Mouse (Mus musculus) left cerebral cortex, postnatal 10 days (tissue): ENCODE data around the gene Kcna6. TPM values are rescaled to one million over a fixed set of nuclear protein-coding genes. Genes with fewer than 3 reads are reported as not detected.

Experiments used
- DNase-seq, 2 experiments: peaks; one replicate each; pipeline ENCODE4 v3.0.0; 2021 to 2022; ENCODE audit warnings: low spot score in 2 of 2, mixed read lengths in 1 of 2; ENCODE audit errors: extremely low spot score in 1 of 2
- intact Hi-C: fragments of 180-260 bp; cut with DNase I; formaldehyde crosslinking; loops from one replicate; pipeline ENCODE4 v1.15.1; 2025
- total RNA-seq, 2 experiments: library from RNA; stranded (reverse); gene quantifications; 2 replicates each; pipeline ENCODE4 v1.2.3; 2021

The Kcna6 gene
- 10 to 100 TPM; 78.2 to 82.1 TPM for total RNA-seq

- intact Hi-C loops = no loop called here
- DNase-seq = peak in 1 of 2 experiments; percentile 59
Measured at GRCm38 (mm10) chr6:126740211-126741142, at the start of gene Kcna6. Gene Kcna6 (minus strand): TSS chr6:126740674.

GRCm38 (mm10) chr6:126788863-126789262 lies 48.4 kb upstream of the Kcna6 start:
- no peak for DNase-seq
- intact Hi-C loops = no loop called here

- DNase-seq = peak in 1 of 2 experiments; percentile 44
- intact Hi-C loops = no loop called here
Measured at GRCm38 (mm10) chr6:126784206-126784605, 43.7 kb upstream of the Kcna6 start.

- intact Hi-C loops = no loop called here
- DNase-seq = peak; percentile 50 to 60
Measured at GRCm38 (mm10) chr6:126783651-126784066, 43.2 kb upstream of the Kcna6 start.

- DNase-seq = no peak
- intact Hi-C loops = no loop called here
Measured at GRCm38 (mm10) chr6:126783056-126783455, 42.6 kb upstream of the Kcna6 start.

- intact Hi-C loops = no loop called here
- no peak for DNase-seq
Measured at GRCm38 (mm10) chr6:126777889-126778288, 37.4 kb upstream of the Kcna6 start.

GRCm38 (mm10) chr6:126773873-126774272 lies 33.4 kb upstream of the Kcna6 start:
- no peak for DNase-seq
- intact Hi-C loops = no loop called here

- intact Hi-C loops = no loop called here
- peak; percentile 63 to 71 for DNase-seq
Measured at GRCm38 (mm10) chr6:126772326-126772725, 31.9 kb upstream of the Kcna6 start.

- DNase-seq = no peak
- intact Hi-C loops = no loop called here
Measured at GRCm38 (mm10) chr6:126770146-126770731, 29.8 kb upstream of the Kcna6 start.

- DNase-seq = no peak
- intact Hi-C loops = no loop called here
Measured at GRCm38 (mm10) chr6:126768957-126769665, 28.6 kb upstream of the Kcna6 start.

- intact Hi-C loops = no loop called here
- DNase-seq = no peak
Measured at GRCm38 (mm10) chr6:126767610-126768532, 27.4 kb upstream of the Kcna6 start.

- intact Hi-C loops = no loop called here
- DNase-seq = peak in 1 of 2 experiments; percentile 45
Measured at GRCm38 (mm10) chr6:126766552-126766951, 26.1 kb upstream of the Kcna6 start.

GRCm38 (mm10) chr6:126764563-126765091 lies 24.2 kb upstream of the Kcna6 start:
- intact Hi-C loops = no loop called here
- DNase-seq = no peak

GRCm38 (mm10) chr6:126761362-126761761 lies 20.9 kb upstream of the Kcna6 start:
- DNase-seq = no peak
- intact Hi-C loops = no loop called here

- intact Hi-C loops = no loop called here
- no peak for DNase-seq
Measured at GRCm38 (mm10) chr6:126755729-126756411, 15.4 kb upstream of the Kcna6 start.

GRCm38 (mm10) chr6:126752520-126752919 lies 12.0 kb upstream of the Kcna6 start:
- intact Hi-C loops = no loop called here
- no peak for DNase-seq

GRCm38 (mm10) chr6:126745888-126746287 lies 5.4 kb upstream of the Kcna6 start:
- no peak for DNase-seq
- intact Hi-C loops = no loop called here

GRCm38 (mm10) chr6:126742610-126743009 lies 2.1 kb upstream of the Kcna6 start:
- DNase-seq = no peak
- intact Hi-C loops = no loop called here
